Mouse (Mus musculus) myocyte (in vitro differentiated cells): Measurements from ENCODE around the gene Tbc1d20.

ENCODE experiments used
- CEBPB ChIP-seq: IDR thresholded peaks from 2 replicates; pipeline ENCODE4 v1.6.1; 2011; ENCODE audit warnings: mild to moderate bottlenecking, moderate library complexity; ENCODE audit not compliant: poor library complexity, insufficient read depth, severe bottlenecking
- E2F4 ChIP-seq: IDR thresholded peaks from one replicate; pipeline ENCODE4 v1.6.1; 2011; ENCODE audit warnings: mild to moderate bottlenecking, control low read depth, moderate library complexity; ENCODE audit not compliant: insufficient read depth
- MAX ChIP-seq: IDR thresholded peaks from one replicate; pipeline ENCODE4 v1.6.1; 2011; ENCODE audit warnings: low read depth, mild to moderate bottlenecking, control low read depth
- MYOG ChIP-seq, 3 experiments: IDR thresholded peaks; one replicate each; pipeline ENCODE4 v1.6.1; 2011; ENCODE audit warnings: control low read depth in 2 of 3, low read depth in 2 of 3, mild to moderate bottlenecking in 2 of 3; ENCODE audit not compliant: insufficient read length in 2 of 3, control insufficient read depth in 1 of 3, insufficient read depth in 1 of 3
- POLR2A ChIP-seq: IDR thresholded peaks from one replicate; pipeline ENCODE4 v1.6.1; 2011; ENCODE audit warnings: low read depth, mild to moderate bottlenecking, control low read depth, moderate library complexity; ENCODE audit not compliant: insufficient read length
- POLR2AphosphoS2 ChIP-seq: IDR thresholded peaks from one replicate; pipeline ENCODE4 v1.6.1; 2011; ENCODE audit warnings: low read depth, control low read depth; ENCODE audit not compliant: insufficient read length
- REST ChIP-seq: IDR thresholded peaks from one replicate; pipeline ENCODE4 v1.6.1; 2011; ENCODE audit warnings: mild to moderate bottlenecking, control low read depth, moderate library complexity; ENCODE audit not compliant: insufficient read depth, insufficient read length
- TCF12 ChIP-seq: IDR thresholded peaks from one replicate; pipeline ENCODE4 v1.6.1; 2011; ENCODE audit warnings: mild to moderate bottlenecking, control low read depth; ENCODE audit not compliant: poor library complexity, insufficient read depth, severe bottlenecking
- TCF3 ChIP-seq: IDR thresholded peaks from one replicate; pipeline ENCODE4 v1.6.1; 2011; ENCODE audit warnings: low read depth, control low read depth; ENCODE audit not compliant: insufficient read length
- USF1 ChIP-seq: IDR thresholded peaks from one replicate; pipeline ENCODE4 v1.6.1; 2011; ENCODE audit warnings: low read depth, mild to moderate bottlenecking, control low read depth, moderate library complexity

- TF ChIP-seq E2F4 (no peak), TCF3 (no peak), USF1 (no peak), POLR2A (no peak), MYOG (IDR thresholded peaks at IDR 0.05; ENCODE audit: control insufficient read depth in 1 of 3, insufficient read depth in 1 of 3, insufficient read length in 2 of 3, low read depth in 2 of 3) (no peak), CEBPB (peak; percentile 52; the same call in 1 of the 2 replicates), POLR2AphosphoS2 (no peak), MAX (no peak), REST (no peak), TCF12 (no peak)
These were observed 6.1 kb upstream of the Tbc1d20 start for GRCm38 (mm10) chr2:152287560-152287959.
